Mouse (Mus musculus): ENCODE data around the gene Otud4.
A peak's percentile ranks its signal among the peaks of the same experiment; 100 is the strongest.
"Not testable (repeated sequence)": the region's sequence is repeated elsewhere in the genome, so short reads cannot be mapped to it uniquely, and the experiment has no call there.

Otud4 gene

GRCm38 (mm10) chr8:79638707-79639549 lies 490 bp upstream of the Otud4 start:
- peak; percentile 97 for DNase-seq

GRCm38 (mm10) chr8:79641119-79641518 lies 1.7 kb downstream of the Otud4 start:
- DNase-seq = no peak

GRCm38 (mm10) chr8:79649569-79649968 lies 10.2 kb downstream of the Otud4 start:
- no peak for DNase-seq

DNA sequence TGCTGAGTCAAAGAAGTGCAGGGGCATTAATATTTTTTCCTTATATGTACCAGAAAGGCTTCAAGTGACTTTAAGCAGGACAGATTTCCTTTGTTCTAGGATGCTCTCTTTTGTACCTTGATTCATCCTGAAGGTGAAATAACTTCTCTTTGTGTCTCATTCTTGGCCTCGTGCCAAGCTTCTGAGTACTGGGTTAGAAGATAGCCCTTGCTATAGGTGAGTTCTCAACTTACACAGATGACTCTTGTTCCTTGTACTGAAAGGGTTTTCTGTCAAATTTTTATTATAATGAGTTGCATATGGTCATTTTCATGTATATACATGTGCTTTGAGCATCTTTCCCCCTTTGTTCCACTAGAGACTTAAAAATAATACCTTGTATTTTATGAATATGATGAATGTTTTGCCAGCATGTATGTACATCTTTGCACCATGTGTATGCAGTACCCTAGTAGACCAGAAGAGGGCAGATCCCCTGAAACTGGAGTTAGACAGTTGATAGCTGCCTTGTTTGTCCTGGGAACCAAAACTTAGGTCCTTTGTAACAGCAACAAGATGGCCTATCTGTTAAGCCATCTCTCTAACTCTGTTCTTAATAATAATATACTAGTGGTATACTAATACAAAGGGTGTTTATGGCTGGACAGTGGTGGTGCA lies 10.9 kb downstream of the Otud4 start:
- no peak for DNase-seq

- DNase-seq = no peak
Measured at GRCm38 (mm10) chr8:79653736-79654135, 14.3 kb downstream of the Otud4 start.

DNA sequence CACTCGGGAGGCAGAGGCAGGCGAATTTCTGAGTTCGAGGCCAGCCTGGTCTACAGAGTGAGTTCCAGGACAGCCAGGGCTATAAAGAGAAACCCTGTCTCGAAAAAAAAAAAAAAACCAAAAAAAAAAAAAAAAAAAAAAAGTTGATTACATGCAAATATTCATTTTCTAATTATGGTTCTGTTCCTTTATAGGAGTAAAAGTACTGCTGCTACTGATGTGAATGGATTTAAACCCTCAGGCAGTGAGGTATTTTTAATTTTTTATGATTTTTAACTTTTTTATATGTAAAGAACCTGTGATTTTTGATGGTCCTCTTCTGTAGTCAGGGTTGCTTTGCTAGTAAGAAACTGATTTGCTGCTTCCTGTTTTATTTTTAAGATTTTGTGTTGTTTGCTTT lies 19.3 kb downstream of the Otud4 start:
- not testable (repeated sequence) for DNase-seq

DNA sequence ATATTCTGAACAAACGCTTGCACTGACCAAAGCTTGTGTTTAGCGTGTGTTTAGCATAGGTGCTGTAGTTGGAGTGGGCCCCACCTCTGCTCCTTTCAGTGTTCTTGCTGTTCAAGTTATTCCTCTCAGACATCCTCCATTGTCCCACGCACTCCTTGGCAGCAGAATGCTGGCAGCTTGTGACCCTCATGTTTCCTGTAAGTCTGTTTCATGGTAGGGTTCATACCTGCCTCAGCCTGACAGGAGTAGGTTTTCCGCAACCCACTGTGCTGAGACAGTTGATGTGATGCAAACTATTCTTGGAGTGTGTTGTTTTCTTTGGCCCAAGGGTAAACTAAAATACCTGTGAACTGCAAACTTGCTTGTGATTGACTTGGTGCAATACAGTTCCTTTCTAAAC lies 37.0 kb downstream of the Otud4 start:
- no peak for DNase-seq

DNA sequence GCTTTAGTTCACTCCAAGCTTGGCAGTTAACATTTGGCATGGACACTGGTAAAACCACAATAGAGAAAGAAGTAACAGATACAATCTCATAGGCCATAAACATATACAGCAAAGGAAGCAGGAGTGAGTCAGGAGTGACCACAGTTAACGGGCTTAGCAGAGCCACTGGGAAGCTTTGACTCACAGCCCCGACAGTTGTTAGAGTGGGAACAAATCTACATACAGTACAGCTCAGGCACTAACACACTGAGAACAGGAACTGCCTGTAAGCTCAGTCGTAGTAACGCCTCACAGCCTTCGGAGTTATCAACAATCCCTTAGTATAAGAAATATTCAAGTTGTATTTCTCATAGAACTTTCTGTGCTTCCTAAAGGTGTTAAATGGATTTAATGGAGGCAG lies 39.6 kb downstream of the Otud4 start:
- DNase-seq = no peak

DNA sequence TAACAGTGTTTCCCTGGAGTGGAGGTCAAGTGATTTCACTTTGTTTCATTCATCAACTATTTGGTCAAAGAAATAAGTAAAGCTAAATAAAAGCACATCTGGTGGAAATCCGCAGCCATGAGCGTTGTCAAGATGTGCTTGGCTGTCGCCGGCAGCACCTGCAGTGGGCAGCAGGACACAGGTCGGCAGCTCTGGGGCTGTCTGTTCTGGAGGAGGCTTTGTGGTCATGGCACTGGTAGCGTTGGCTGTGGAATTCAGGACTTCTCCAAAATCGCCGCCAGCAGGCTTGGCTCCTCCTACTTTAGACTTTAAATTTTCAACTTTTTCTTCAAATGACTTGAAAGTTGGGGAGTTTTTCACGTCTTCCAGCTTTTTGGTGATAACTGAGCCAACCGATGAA lies 40.7 kb downstream of the Otud4 start:
- DNase-seq = not testable (repeated sequence)

- peak; percentile 10 for DNase-seq
Measured at GRCm38 (mm10) chr8:79680555-79680954, 41.1 kb downstream of the Otud4 start.

GRCm38 (mm10) chr8:79680965-79681364 lies 41.5 kb downstream of the Otud4 start:
- DNase-seq = no peak

DNA sequence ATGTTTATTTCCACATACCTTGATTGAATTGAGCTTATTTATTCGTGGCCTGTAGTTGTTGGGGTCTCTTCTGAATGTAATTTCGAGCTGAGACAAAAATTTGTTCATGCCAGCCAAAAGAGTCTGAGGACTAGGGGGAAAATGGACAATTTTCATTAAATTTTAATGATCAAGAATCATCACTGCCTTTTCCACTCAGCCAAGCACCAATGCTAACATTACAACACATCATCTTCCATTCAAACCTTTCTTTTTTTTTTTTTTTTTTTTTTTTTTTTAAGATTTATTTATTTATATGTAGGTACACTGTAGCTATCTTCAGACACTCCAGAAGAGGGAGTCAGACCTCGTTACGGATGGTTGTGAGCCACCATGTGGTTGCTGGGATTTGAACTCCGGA lies 46.5 kb downstream of the Otud4 start:
- DNase-seq = not testable (repeated sequence)

DNA sequence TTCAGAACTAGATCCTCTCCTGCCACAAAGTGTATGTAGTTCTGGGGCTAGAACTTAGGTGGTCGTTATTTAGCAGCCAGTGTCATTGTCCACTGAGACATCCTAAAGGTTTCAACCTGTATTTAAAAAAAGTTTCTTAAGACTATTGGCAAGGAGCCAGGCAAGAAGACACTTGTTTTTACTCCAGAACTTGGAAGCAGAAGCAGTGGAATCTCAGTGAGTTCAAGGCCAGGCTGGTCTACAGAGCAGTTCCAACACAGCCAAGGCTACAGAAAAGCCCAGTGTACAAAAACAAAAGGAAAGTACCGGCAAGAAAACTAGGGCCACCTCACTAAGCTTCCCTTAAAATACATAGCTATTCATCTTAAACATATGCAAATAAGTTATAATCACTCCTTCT lies 53.1 kb downstream of the Otud4 start:
- no peak for DNase-seq

DNA sequence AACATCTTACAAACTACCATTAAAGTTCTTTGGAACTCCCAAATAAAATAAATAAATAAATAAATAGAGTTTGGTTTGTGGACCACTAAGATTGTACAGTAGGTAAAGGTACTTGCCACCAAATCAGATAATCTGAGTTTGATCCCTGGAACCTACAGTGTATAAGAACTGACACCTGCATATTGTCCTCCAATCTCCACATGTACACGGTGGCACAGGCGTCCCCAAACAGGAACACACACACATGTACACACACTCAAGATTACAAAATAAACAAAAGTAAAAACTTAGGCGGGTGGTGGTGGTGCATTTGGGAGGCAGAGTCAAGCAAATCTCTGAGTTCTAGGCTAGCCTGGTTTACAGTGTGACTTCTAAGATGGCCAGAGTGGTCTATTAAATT lies 67.3 kb downstream of the Otud4 start:
- DNase-seq = no peak

DNA sequence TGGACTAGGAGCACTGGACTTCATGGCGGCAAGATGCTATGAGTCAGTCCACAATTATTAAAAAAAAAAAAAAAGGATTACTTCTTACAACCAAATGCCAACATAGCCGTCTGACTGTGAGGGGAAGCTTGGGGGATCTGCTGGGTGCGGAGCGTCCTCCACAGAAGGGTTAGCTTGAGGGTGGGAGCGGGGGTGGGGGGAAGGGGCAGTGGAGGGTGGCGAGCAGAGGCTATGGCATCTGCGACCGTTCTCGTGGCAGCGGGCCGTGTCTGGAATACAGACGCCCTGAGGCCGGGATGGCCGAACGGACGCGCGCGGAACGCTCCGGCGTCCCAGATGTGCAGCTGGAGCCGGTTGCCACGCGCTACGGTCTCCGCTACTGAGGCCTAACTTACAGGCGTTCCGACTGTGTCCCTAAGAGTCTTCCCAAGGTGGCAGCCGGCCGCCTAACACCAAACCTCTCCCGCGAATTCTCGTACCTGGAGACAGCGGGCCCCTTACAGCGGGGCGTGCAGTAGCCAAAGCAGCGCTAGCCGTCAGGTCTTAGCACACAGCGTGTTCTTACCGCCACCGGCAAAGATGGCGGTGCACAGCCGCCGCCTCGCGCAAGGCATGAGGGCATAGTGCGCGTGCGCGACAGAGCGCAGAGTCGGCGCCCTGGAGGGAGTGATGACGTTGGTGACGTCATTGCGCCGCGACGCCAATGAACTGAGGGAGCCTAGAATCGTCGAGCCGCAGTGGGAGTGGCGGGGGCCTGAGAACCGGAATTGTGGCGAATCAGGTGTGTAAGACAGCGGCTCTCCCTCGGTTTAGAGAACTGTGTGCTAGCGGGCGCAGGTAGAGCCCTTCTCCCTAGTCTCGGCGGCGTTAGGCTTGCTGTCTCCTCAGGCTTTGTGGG lies 71.9 kb downstream of the Otud4 start, which contains the start of the genes Abce1 and Anapc10:
Gene Abce1 (minus strand): TSS at position 677 of the 898 bp plus-strand sequence.
Gene Anapc10 (plus strand): TSS at position 757 of the 898 bp plus-strand sequence.
- DNase-seq = peak; percentile 98

GRCm38 (mm10) chr8:79712676-79713075 lies 73.3 kb downstream of the Otud4 start:
- DNase-seq = no peak

- no peak for DNase-seq
Measured at GRCm38 (mm10) chr8:79721537-79721936, 82.1 kb downstream of the Otud4 start.

DNA sequence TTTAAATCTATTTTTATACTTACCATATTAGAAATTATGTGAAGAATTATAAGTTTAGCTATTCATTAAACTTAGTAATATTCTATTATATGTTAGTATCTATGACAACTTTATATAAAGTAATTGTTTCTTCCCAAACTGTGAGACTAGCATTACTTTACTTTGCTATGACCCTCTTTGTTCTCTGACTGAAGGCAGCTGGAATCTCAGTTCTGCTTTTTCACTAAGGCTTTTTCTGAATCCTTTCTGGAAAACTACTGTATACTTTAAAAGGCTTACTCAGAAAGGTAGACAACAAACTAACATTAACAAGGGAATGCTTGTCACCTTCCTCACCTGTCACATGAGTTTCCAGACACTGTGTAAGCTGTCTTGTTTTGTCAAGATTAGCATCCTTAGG lies 83.9 kb downstream of the Otud4 start:
- DNase-seq = no peak

DNA sequence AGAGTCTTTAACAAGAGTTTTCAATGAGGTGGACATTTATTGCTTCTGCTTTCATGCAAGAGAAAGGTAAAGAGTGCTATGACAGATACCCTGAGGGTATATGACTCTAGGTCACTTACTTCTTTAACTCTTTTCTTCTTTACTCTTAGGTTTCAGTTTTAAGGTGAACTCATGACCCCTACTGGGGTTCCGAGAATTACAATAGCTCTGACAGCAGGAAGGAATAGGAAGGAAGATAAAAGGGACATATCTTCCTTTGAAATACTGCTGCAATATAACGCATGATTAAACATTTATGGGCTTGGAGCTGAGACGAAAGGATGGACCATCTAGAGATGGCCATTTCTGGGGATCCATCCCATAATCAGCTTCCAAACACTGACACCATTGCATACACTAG lies 85.2 kb downstream of the Otud4 start:
- DNase-seq = no peak
